8 mouse cellular contexts compared by ENCODE assay signal in the genomic region with DNA sequence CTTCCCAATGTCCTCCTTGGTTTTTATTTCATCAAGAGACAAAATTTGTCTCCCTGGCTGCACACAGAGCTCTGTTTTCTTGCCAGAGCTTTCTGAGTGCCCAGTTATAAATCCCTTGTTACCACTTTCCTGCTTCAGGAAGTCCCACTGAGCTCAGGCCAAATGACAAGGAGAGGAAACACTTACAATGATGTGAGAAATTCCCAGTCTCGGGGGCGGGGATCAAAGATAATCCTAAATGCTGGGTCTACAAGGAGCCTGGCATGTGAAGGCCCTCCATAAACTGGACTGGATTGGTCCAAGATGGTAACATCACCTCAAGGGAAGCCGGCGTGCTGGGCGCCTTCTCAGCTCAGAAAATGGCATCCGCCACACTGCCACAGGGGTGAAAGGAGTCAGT. TPM values are rescaled to one million over a fixed set of nuclear protein-coding genes. Genes with fewer than 3 reads are reported as not detected.
A peak's percentile ranks its signal among the peaks of the same experiment; 100 is the strongest.
DNase-seq lines count a peak whose midpoint lies in the region; ATAC-seq and TF ChIP-seq lines count a peak whose summit lies in the region.

No protein-coding gene starts in this region.

- H3K4me3 ChIP-seq in cerebellum, adult 2 months (replicated peaks; ENCODE audit: insufficient read depth, low read depth, low read length) = no peak overlapping the region
- H3K4me3 ChIP-seq in heart, adult 2 months = peak overlapping the region; percentile 27
- H3K4me3 ChIP-seq in left cerebral cortex, adult 2 months = no peak overlapping the region

- WGBS in cerebellum, adult 2 months = 67% methylated on average over 6 of the region's 6 CpGs
- 51% methylated on average over 6 of the region's 6 CpGs for WGBS in heart, adult 2 months

- H3K27me3 ChIP-seq in cerebellum, adult 2 months (ENCODE audit: control insufficient read depth, insufficient read depth, low read length) = no peaks in the 10 kb centered on the region
- no peaks in the 10 kb centered on the region for H3K27me3 ChIP-seq in heart, adult 2 months (ENCODE audit: control insufficient read depth, insufficient read depth, low read length)

- intact Hi-C loops in heart, adult 2 months (cut with DNase I) = loop anchor here (5.0 kb wide), 1 partner anchor 34 kb away; no protein-coding TSS in a partner anchor
- intact Hi-C loops in left cerebral cortex, adult 2 months (cut with DNase I) = no loop called here

- TF ChIP-seq CTCF in cerebellum, adult 2 months (IDR thresholded peaks at IDR 0.05; ENCODE audit: borderline replicate concordance, insufficient read depth, low read depth, low read length) = no peak
- TF ChIP-seq CTCF in heart, adult 2 months (IDR thresholded peaks at IDR 0.05) = no peak
- no peak for TF ChIP-seq CTCF in left cerebral cortex, adult 2 months (IDR thresholded peaks at IDR 0.05)

- H3K9ac ChIP-seq in heart, adult 2 months (ENCODE audit: low read depth, low read length) = no peak overlapping the region

- peaks cover 65% of the 10 kb centered on the region for H3K4me1 ChIP-seq in cerebellum, adult 2 months (ENCODE audit: control insufficient read depth, insufficient read depth, low read length)
- H3K4me1 ChIP-seq in heart, adult 2 months (ENCODE audit: control insufficient read depth, insufficient read depth, low read length) = peaks cover 18% of the 10 kb centered on the region

- H3K27ac ChIP-seq in cerebellum, adult 2 months (ENCODE audit: insufficient read depth, low read length) = peak overlapping the region; percentile 34
- peak overlapping the region; percentile 78 for H3K27ac ChIP-seq in heart, adult 2 months
- no peak overlapping the region for H3K27ac ChIP-seq in left cerebral cortex, adult 2 months

- no peak for ATAC-seq in cerebellum, adult (ENCODE audit: insufficient number of reproducible peaks, low FRiP score, low TSS enrichment)

- H3K79me2 ChIP-seq in heart, adult 2 months (replicated peaks; ENCODE audit: control insufficient read depth, insufficient read depth, low read length) = no peaks in the 10 kb centered on the region

- no peaks in the 10 kb centered on the region for H3K36me3 ChIP-seq in heart, adult 2 months (ENCODE audit: control insufficient read depth, insufficient read depth, low read length)

- no peak for TF ChIP-seq POLR2A in cerebellum, adult 2 months (IDR thresholded peaks at IDR 0.05; ENCODE audit: borderline replicate concordance, insufficient read depth, low read length)
- no peak for TF ChIP-seq POLR2A in heart, adult 2 months (IDR thresholded peaks at IDR 0.05; ENCODE audit: insufficient read depth, low read depth, low read length)

- no peak for DNase-seq in cerebellum, adult 2 months
- DNase-seq in heart, adult 2 months = peak; percentile 51 to 52
- DNase-seq in kidney, adult 8-10 months = peak; percentile 41 to 48
- peak; percentile 62 to 63 for DNase-seq in lung, postnatal 4 days
- no peak for DNase-seq in left cerebral cortex, adult 2 months (ENCODE audit: extremely low spot score in 1 of 2, low spot score in 2 of 2)
- no peak for DNase-seq in layer of hippocampus, adult 18-20 months (ENCODE audit: low spot score in 2 of 2)
- DNase-seq in right cerebral cortex, adult 2 months (ENCODE audit: low spot score in 2 of 2) = no peak

- TF ChIP-seq EP300 in heart, adult 2 months (IDR thresholded peaks at IDR 0.05; ENCODE audit: insufficient read depth, low read depth, low read length) = no peak

RNA-seq across cellular contexts. Expression of a gene that starts 49.3 kb away (rescaled TPM):
- 39.3 and 44.9 TPM in 2 replicates for polyA plus RNA-seq in cerebellum, adult 2 months (2012; rRNA removed)
- total RNA-seq in heart, adult 2 months (2021) = 10 to 100 TPM; 34.2 to 41.5 TPM
- 12.0 and 26.7 TPM in 2 replicates for polyA plus RNA-seq in heart, adult 2 months (2012; rRNA removed)
- total RNA-seq in left cerebral cortex, adult 2 months (2021) = 10 to 100 TPM; 48.1 to 58.1 TPM
- 10 to 100 TPM; 54.2 to 54.3 TPM for total RNA-seq in layer of hippocampus, adult 18-20 months (2021)

RNA-seq across cellular contexts. Expression of a gene that starts 49.3 kb away (rescaled TPM):
- polyA plus RNA-seq in cerebellum, adult 2 months (2012; rRNA removed) = 19.9 and 21.3 TPM in 2 replicates
- total RNA-seq in heart, adult 2 months (2021) = 10 to 100 TPM; 21.8 to 23.4 TPM
- polyA plus RNA-seq in heart, adult 2 months (2012; rRNA removed) = 11.9 and 18.7 TPM in 2 replicates
- 10 to 100 TPM; 16.6 to 19.7 TPM for total RNA-seq in left cerebral cortex, adult 2 months (2021)
- total RNA-seq in layer of hippocampus, adult 18-20 months (2021) = 10 to 100 TPM; 17.6 to 17.7 TPM

Comparison
In these comparisons a context has a peak if more than half of its experiments do, and no peak if none do; other contexts are left out.
1. DNase-seq: peak in heart, adult 2 months (2 of 2), kidney, adult 8-10 months (2 of 2) and lung, postnatal 4 days (2 of 2); none in cerebellum, adult 2 months (0 of 2), left cerebral cortex, adult 2 months (0 of 2), layer of hippocampus, adult 18-20 months (0 of 2) and right cerebral cortex, adult 2 months (0 of 2).